Mouse (Mus musculus): ENCODE data around the gene Mavs.

The Mavs gene

GRCm38 (mm10) chr2:131233307-131234126 is at the start of gene Mavs:
TSS of gene Mavs (plus strand) at chr2:131234063.
- peak; percentile 100 for ATAC-seq (ENCODE audit: low TSS enrichment)

GRCm38 (mm10) chr2:131186343-131186742 is 47.5 kb upstream of the Mavs start:
- ATAC-seq (ENCODE audit: low TSS enrichment), result peak; percentile 8; the same call in 1 of the 2 replicates

GRCm38 (mm10) chr2:131186771-131187601 is 46.9 kb upstream of the Mavs start, which contains the start of the genes Cdc25b and Spef1:
TSS of gene Cdc25b (plus strand) at chr2:131186949.
TSS of gene Spef1 (minus strand) at chr2:131187282.
- ATAC-seq (ENCODE audit: low TSS enrichment), result peak; percentile 96

- ATAC-seq (ENCODE audit: low TSS enrichment), result no peak
Observed at GRCm38 (mm10) chr2:131187602-131187922, 46.3 kb upstream of the Mavs start.

- ATAC-seq (ENCODE audit: low TSS enrichment), result no peak
Observed at GRCm38 (mm10) chr2:131188311-131188710, 45.6 kb upstream of the Mavs start.

- no peak for ATAC-seq (ENCODE audit: low TSS enrichment)
Observed at GRCm38 (mm10) chr2:131189521-131190309, 44.1 kb upstream of the Mavs start.

GRCm38 (mm10) chr2:131190344-131191004 is 43.4 kb upstream of the Mavs start:
- no peak for ATAC-seq (ENCODE audit: low TSS enrichment)

GRCm38 (mm10) chr2:131191005-131191390 is 42.9 kb upstream of the Mavs start:
- no peak for ATAC-seq (ENCODE audit: low TSS enrichment)

- no peak for ATAC-seq (ENCODE audit: low TSS enrichment)
Observed at GRCm38 (mm10) chr2:131196606-131197316, 37.1 kb upstream of the Mavs start.

- ATAC-seq (ENCODE audit: low TSS enrichment), result no peak
Observed at GRCm38 (mm10) chr2:131200710-131201109, 33.2 kb upstream of the Mavs start.

GRCm38 (mm10) chr2:131201262-131201661 is 32.6 kb upstream of the Mavs start:
- ATAC-seq (ENCODE audit: low TSS enrichment), result no peak

GRCm38 (mm10) chr2:131203816-131204409 is 29.9 kb upstream of the Mavs start:
- no peak for ATAC-seq (ENCODE audit: low TSS enrichment)

- ATAC-seq (ENCODE audit: low TSS enrichment), result peak; percentile 74
Observed at GRCm38 (mm10) chr2:131204410-131204981, 29.4 kb upstream of the Mavs start.

- no peak for ATAC-seq (ENCODE audit: low TSS enrichment)
Observed at GRCm38 (mm10) chr2:131205521-131206182, 28.2 kb upstream of the Mavs start.

GRCm38 (mm10) chr2:131206778-131207177 is 27.1 kb upstream of the Mavs start, which contains the start of gene Ap5s1:
TSS of gene Ap5s1 (plus strand) at chr2:131207078.
- no peak for ATAC-seq (ENCODE audit: low TSS enrichment)

- no peak for ATAC-seq (ENCODE audit: low TSS enrichment)
Observed at GRCm38 (mm10) chr2:131208356-131208755, 25.5 kb upstream of the Mavs start.

GRCm38 (mm10) chr2:131209125-131209795 is 24.6 kb upstream of the Mavs start:
- no peak for ATAC-seq (ENCODE audit: low TSS enrichment)

- peak; percentile 95 for ATAC-seq (ENCODE audit: low TSS enrichment)
Observed at GRCm38 (mm10) chr2:131209969-131210792, 23.7 kb upstream of the Mavs start.
